Mouse (Mus musculus) activated CD4-positive, CD25-positive, alpha-beta regulatory T cell, adult 4 months (primary cell): ENCODE results near the gene Trem3. TPM values are rescaled to one million over a fixed set of nuclear protein-coding genes. Genes with fewer than 3 reads are reported as not detected.

Source experiments
- ATAC-seq: one replicate; pipeline ENCODE4 v1.8.0; 2017
- polyA plus RNA-seq, 2 experiments: library from polyadenylated mRNA; unstranded; fragments of 100-300 nt; shearing (Covaris generic); gene quantifications; one replicate each; pipeline ENCODE4 v1.2.1; 2017

The Trem3 gene
- polyA plus RNA-seq = not detected

DNA sequence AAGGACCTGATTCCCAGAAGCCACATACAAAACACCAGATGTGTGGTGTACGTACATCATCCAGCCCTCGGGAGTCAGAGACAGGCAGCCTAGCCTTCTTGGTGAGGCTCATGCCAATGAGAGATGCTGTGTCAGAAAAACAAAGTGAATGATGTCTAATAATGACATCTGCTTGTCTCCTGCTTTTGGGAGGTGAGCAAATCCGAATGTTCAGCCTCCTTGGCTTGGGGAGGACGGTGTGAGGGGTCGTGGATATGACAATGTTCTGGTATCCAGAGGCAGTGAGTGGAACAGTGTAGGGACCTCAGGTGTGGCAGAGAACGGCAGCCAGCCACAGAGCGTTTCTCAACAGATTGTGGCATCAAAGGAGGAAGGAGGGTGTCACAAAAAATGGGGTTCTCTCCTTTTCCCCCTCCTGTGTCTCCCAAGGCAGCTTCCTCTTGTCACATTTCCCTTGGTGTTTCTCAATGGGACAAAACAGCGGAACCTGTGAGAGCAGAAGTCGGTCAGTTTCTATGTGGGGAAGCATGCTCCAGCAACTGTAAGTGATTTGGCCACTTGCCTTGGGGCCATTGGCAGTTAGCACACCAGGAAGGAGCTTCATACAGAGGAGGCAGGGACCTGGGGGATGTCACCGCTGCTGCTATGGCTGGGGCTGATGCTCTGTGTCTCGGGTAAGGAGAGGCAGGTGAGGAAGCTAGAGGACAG is at the start of gene Trem3:
Gene Trem3 (plus strand): TSS at position 557 of the 708 bp plus-strand sequence.
- no peak for ATAC-seq

DNA sequence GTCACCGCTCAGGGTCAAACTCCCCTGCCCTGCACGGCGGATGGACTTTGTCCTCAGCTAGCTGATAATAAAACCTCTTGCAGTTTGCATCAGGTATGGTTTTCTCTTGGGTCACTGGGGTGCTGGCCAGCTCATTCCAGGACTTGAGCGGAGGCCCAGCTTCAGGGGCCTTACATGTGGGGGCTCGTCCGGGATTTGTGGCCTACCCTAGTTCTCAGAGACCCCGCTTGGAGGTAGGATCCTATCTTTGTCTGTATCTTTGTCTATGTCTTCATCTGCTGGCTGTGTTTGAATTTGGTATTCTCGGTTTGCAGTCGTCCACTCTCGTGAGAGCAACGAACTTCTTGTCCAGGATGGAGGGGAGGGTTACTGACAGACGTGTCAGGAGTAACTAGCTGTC is 44.5 kb upstream of the Trem3 start:
- ATAC-seq = no peak

DNA sequence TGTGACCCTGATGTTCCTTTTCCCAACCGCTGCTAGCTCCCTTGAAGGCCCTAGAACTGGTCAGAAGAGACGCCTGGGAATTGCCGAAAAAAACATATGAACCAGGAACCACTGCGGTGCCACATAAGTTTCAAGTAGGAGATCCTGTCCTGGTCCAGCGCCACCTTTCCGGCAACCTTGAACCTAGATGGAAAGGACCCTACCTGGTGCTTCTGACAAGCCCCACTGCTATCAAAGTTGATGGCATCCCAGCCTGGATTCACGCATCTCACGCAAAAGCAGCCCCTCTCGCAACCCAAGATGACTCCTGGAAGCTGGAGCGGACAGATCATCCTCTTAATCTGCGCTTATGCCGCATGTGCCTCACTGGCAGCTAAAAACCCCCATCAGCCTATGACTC is 35.0 kb upstream of the Trem3 start:
- no peak for ATAC-seq

DNA sequence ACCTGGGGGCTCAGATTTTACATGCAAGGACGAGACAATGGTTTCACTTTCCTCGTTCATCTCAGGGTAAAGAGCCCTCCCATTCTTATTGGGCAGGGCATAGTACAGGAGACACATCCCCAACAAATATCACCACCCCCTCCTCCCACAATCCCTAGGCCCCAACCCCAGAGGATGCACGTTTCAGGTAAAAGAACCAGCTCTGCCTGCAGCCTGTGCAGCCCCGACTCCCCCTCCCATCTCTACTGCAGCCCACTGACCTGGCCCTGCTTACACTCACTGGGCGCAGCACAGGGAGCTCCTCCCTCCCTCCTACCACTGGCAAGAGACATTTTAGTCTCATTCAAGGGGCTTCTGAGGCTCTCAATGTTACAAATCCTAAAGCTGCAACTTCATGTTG is 34.1 kb upstream of the Trem3 start:
- no peak for ATAC-seq

DNA sequence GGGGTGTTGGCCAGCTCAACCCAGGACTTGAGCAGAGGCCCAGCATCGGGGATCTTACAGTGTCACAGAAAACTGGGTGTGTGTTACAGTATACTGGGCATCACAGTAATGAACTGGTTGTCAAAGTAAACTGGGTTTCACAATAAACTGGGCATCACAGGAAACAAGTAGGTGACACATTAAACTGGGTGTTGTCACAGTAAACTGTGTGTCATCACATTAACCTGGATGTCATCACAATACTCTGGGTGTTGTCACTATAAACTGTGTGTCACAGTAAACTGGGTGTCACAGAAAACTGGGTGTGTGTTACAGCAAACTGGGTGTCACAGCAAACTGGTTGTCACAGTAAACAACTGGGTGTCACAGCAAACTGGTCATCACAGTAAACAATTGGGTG is 32.1 kb upstream of the Trem3 start:
- ATAC-seq = no peak

DNA sequence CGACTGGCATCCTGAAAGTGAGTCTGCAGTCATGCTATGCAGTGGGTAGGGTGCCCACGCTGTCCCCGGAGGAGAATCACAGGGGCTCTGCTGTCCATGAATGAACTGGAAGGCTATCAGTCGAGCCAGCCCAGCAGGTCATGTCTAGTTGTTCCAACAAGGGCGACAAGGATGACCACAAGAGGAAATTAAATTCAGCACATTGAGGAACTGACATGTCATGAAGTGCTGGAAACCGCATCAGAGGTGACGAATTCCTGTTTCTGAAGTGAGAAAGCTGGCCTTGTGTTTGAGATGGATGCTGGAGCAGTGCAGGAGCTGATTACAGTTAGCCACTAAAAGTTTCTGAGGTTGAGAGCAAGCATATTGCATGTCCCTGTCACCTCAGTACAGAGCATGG is 16.9 kb upstream of the Trem3 start:
- ATAC-seq = no peak

DNA sequence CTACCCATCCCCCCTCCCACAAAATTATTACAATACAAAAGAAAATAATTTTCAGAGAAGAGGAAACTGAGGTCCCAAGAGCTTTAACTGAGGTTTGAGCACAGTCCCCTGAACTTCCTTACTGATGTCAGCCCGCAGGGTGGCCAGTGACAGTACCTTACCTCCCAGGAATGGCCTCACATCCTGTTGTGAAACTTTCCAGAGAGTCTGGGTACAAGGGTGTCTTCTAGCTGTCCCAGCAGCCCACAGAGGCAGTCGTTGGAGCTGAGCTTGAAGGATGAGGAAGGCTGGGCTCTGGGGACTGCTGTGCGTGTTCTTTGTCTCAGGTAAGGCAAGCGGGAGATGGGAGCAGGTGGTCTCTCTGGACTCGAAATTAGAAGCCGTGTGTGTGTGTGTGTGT is 15.1 kb upstream of the Trem3 start, which contains the start of gene Trem1:
Gene Trem1 (plus strand): TSS at position 251 of the 400 bp plus-strand sequence.
- no peak for ATAC-seq

DNA sequence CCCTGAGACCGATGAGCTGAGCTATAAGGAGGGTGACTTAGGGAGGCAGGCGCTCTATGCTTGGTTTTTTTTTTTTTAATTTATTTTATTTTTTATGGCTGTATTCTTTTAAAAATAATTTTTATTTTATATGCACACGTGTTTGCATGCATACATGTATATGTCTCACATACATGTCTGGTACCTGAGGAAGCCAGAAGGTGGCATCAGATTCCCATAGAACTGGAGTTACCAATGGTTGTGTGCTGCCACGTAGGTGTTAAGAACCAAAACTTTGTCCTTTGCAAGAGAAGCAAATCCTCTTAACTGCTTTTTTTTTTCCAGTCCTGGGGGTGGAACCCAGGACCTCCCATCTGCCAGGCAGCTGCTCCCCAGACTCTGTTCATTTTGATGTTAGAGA is 13.8 kb upstream of the Trem3 start:
- no peak for ATAC-seq

DNA sequence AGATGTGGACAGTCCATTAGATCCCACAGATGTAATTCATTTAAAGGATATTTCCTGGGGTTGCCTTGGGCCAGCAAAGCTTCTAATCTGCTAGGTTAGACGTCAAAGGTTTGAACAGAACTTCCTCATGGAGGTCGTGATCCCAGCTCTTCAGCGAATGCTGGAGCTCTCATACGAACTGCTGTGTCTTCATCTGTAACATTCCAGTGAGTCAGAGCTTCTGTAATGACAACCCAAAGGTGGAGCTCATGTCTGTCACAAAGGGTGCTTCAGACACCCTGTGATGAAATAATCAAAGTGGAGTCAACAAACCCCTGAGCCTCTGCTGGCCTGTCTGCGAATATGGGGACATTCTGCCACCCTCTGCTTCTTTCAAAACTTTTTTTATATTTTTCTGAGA is 13.0 kb upstream of the Trem3 start:
- ATAC-seq = no peak

DNA sequence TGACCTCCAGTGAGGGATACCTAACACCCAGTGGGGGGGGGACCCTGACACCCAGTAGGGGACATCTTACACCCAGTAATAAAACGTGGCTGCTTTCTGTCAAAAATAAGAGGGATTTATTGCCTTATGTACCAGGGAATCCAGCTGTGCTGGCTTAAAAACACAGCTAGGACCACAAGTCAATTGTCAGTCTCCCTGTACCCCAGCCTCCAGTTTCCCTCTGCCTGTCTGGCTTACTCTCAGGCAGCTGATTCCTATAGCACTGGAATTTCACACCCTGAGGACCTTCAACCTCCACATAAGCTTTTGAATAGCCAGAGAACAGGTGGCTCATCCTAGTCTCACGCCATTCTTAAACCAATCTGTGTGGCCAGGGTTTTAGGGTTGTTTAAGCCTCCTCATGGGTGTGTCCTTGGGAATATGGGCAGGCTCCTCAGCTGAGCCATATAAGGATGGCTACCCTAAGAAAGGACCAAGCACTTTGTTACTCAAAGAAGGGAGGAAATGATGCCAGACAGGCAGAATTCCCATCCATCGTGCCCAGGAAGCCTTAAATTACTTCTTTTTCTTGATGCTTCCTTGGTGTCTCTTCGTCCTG is 11.7 kb upstream of the Trem3 start:
- ATAC-seq = no peak

DNA sequence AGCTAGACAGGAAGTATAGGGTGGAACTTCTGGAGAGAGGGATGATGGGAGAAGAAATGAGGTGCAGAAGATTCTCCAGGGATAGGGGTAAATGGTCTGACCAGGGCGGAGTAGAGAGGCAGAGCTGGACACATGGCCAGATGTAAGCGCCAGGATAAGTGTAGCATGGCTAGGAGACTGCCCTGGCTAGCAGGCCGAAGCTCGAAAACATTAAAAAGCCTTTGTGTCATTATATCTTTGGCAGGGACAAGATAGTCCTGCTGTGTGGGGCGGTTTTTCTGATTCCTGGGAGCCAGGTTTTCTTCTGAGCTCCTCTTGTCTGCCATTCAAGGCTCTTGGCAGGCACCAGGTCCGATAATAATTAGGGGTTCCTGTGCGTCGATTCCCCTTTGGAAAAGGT is 10.0 kb upstream of the Trem3 start:
- ATAC-seq = no peak

DNA sequence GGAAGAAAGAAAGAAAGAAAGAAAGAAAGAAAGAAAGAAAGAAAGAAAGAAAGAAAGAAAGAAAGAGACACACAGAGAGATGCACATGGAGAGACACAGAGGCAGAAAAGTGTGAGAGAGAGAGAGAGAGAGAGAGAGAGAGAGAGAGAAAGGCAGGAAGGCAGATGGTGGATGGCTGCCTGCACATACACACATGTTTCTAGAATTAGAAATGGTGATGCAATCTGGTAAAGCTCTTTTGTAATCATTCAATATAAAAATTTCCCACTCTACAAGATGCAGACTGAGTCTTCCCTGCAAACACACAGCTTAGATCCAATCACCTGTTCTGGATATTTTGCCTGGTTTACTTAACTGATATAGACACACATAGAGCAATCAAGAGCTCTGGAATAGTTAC is 1.5 kb downstream of the Trem3 start:
- ATAC-seq = no peak

DNA sequence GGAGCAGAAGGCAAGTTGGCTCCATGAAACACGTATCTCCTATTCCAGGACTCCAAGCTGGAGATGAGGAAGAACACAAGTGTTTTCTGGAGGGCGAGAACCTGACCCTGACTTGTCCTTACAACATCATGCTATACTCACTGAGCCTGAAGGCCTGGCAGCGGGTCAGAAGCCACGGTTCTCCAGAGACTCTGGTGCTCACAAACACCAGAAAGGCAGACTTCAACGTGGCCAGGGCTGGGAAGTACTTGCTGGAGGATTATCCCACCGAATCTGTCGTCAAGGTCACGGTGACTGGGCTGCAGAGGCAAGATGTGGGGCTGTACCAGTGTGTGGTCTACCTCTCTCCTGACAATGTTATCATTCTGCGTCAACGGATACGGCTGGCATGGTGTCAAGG is 1.9 kb downstream of the Trem3 start:
- ATAC-seq = no peak

DNA sequence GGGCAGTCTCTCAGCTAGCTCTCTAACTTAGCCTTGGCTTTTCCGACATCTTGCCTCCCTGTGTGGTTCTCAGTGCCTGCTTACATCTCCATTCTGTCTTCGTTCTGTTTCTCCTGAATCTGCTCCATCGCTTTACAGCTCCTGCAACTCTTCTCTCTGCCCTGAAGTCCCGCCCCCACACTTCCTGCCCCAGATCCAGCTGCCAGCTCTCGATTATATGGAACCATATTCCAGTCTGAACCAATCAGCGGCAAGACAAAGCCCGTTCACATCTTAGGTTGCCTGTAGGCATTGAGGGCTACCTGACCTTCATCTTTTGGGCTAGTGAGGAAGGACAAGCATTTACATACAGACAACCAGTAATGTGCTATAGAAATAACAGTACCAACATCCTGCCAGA is 3.1 kb downstream of the Trem3 start:
- ATAC-seq = no peak

DNA sequence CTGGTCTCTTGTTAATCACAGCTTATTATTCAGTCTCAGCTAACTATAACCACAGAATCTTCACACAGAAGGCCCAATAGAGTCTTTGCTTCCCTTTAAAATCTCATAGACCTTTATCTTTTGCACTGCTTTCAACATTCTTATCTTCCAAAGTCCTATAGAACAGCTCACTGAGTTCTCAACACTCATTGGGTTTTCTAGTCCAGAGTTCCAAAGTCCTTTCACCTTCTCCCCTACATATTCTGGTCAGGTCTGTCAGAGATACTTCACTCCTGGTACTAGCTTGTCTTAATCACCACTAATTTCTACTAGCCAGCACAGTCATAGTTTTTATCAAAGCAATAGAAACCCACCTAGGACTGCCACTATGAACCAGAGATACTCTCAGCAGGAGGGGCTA is 9.0 kb downstream of the Trem3 start:
- ATAC-seq = no peak

DNA sequence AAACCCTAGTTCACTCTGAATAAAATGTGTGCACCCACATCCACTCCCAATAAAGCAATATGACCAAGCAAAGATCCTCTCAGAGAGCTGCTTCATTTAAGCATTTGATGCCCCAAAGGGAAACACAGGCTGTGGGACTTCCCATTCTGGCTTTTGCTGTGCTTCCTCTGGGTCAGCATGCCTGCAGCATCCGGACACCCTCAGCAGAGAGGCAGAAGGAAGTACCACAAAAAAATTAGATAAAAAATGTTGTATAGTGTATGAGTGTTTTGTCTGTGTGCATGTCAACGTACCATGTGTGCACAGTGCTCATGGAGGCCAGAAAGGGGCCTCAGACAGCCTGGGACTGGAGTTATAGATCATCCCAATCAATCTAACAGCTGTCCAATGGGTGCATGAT is 14.3 kb downstream of the Trem3 start:
- ATAC-seq = no peak

DNA sequence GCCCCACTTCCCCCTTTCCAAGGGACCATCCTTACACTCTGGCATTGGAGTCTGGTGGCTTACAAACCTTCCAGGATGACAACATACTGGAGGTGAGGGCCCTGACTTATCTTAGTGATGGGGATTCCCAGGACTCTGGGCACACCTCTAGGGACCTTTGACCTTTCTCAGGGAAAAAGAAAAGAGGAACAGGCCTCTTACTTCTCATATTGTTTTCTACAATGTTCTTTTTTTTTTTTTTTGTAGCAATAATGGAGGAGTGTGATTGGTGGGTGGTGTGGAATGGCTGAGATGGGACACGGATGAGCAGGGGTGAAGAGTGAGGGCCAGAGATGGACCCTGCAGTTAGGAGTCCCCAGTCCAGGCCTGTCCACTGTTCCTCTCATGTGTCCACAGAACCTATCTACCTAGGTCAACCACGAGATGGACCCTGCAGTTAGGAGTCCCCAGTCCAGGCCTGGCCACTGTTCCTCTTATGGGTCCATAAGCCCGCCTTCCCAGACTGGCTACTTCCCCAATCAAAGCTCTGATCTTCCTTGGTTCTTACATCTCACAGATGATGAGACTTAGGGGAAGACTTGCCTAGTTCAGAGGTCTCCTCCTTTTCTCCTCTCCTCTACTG is 16.3 kb downstream of the Trem3 start, which contains the start of gene Treml4:
Gene Treml4 (plus strand): TSS at position 555 of the 622 bp plus-strand sequence.
- no peak for ATAC-seq

DNA sequence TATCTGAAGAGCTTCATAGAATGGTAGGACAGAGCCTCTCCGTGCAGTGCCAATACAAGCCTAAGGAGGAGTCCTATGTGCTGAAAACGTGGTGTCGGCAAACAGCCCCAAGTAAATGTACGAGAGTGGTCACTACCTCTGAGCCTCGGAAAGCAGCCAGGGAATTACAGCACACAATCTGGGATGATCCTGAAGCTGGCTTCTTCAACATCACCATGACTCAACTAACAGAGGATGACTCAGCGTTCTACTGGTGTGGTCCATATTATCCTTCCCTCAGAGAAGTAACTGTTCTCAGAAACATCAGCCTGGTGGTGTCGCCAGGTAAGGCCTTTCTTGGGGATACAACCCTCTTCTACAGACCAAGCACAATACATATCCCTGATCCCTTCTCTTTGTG is 17.1 kb downstream of the Trem3 start:
- ATAC-seq = no peak

DNA sequence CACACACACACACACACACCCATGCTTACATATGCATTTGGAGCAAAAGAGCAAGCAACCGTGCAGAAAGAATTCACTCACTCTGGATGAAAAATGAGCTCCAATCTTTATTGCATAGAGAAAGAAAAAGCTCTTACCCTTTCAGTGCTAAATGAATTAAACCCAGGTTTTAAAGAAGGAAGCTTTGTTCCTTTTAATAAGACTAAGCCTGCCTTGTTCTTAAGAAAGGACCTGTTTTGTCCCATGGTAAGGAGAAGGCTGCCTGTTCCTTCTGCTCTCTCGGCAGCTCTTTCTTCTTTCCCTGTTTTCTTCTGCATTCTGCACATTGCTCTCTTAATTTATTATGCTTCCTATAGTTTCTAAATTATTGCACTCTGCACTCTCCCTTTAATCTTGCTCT is 18.6 kb downstream of the Trem3 start:
- no peak for ATAC-seq

DNA sequence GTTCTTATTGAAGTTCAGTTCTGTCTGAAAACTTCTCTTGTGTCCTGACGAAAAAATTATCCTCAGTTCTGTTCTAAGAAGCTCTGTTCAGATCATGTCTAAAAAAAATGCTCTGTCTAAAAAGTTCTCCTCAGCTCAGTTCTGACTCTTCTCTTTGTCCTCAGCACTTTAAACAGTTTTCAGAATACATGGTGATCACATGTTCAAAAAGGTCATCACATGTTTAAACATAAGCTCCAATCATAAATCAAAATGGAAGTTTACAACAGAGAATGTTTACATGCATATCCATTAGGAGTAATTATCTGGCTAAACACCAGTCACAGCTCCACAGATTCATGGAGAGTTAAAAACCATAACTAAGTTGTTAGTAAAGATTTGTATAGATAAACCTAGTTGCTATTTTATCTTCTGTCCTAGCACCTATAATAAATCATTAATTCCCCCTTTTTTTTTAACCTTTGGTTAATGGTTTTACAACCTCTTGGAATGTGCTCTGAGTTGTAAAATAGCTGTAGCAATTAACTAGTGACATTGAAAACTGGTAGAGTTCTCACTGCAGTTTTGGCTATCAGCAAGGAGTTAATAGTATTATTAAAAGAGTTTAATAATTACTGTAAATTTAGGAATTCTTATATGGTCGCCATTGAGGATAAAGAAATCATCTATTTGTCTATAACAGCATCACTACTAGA is 19.2 kb downstream of the Trem3 start:
- ATAC-seq = no peak

DNA sequence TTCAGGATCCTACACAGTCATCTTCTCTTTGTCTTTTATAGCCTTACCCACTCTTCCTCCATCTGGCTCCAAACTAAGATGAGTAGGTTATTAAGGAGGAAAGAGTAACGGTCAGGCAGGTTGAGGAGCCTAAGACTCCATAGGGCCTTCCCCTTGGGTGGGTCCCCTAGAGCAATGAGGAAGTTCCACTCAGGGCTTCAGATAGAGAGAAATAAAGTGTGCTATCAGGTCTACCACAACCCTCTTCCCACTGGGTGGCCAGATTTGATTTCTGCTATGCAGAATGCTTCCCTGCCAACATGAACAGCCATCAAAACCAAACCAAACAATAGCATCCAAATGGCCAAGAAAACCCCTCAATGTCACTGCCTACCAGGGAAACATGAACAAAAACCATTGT is 20.0 kb downstream of the Trem3 start:
- ATAC-seq = no peak

DNA sequence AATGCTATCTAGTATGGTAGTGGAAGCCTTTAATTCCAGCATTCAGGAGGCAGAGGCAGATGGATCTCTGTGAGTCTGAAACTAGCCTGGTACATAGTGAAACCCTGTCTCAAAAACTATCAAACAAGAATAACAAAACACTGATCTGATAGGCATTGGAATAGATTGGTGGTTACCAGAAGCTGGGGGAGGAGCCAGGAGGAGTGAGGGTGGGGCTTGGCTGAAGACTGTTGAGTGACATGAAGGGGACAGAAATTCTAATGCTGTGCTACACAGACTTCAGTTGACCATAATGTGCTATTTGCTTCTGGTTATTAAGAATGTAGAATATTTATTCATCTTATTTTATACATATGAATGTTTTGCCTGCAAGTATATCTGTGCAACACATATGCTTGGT is 20.7 kb downstream of the Trem3 start:
- ATAC-seq = no peak

DNA sequence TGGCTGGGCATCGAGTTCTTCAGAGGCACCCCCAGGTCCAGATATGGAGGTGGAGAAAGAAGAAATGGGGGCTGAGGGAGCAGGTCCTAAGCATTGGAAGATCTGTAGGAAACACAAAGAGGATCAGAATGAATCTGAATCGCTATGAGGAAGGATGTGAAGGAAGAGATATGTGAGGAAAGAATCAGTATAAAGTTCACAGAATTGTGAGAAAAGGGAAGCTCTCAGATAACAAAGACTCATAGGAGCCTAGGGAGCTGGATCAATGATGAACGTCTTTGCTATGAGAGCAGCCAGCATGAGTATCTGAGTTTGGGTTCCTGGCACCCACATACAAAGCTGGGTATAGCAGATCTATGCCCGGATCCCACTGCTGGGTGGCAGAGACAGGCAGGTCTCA is 22.3 kb downstream of the Trem3 start:
- no peak for ATAC-seq

DNA sequence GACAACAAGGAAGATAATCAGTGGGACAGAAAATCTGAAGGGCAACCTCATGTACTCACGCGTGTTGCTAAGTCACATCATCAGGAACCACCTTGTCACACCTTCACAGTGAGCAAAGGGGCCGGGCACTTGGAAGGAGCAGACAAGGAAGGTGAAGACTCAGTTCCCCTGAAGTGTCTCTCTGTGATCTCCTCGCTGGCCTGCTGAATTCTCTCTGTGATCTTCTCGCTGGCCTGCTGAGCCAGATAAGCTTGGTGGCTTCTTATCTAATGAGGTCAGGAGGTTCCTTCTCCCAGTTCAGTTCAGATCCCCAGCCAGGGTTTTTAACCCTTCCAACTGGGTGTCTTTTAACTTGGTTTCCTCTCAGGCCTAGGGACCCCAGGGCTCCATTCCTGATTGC is 24.6 kb downstream of the Trem3 start:
- ATAC-seq = no peak
